In the genomic region with DNA sequence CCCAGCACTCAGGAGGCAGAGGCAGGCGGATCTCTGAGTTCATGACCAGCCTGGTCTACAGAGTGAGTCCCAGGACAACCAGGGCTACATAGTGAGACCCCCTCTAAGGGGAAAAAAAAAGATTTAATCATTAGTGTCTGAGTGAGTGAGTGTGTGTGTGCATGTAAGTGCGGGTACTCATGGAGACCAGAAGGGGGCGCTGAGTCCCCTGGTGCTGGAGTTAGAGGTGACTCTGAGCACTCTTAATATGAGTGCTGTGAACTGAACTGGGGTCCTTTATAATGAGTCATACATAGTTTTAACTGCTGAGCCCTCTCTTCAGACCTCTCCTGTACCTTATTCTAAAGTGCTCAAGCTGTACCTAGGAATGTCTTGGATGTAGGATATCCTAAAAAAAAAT, we compare ENCODE assay signal across 21 mouse cellular contexts. TPM values are rescaled to one million over a fixed set of nuclear protein-coding genes. Genes with fewer than 3 reads are reported as not detected.
A peak's percentile ranks its signal among the peaks of the same experiment; 100 is the strongest.
DNase-seq lines count a peak whose midpoint lies in the region; ATAC-seq and TF ChIP-seq lines count a peak whose summit lies in the region.
"Had no signal": no experiment of that assay in that cellular context is flagged by ENCODE, and none has a peak within 500 bp of the region (broad histone marks: within the 10 kb centered on the region; RNA-seq: fewer than 3 reads in every experiment).

No protein-coding gene starts in this region.

- no peak for ATAC-seq in intestine, postnatal 0 days
- ATAC-seq in intestine, embryonic 15.5 days = no peak
- no peak for ATAC-seq in lung, embryonic 14.5 days (ENCODE audit: insufficient read depth)
- ATAC-seq: activated CD4-positive, CD25-positive, alpha-beta regulatory T cell, adult 4 months; forebrain, embryonic 13.5 days; forebrain, postnatal 0 days had no signal

- TF ChIP-seq POLR2A in MEL (IDR thresholded peaks at IDR 0.05; ENCODE audit: control insufficient read depth in 1 of 2, insufficient read depth in 1 of 2, low read depth in 1 of 2, low read length in 2 of 2, poor library complexity in 1 of 2) = no peak
- TF ChIP-seq POLR2A in small intestine, adult 2 months (IDR thresholded peaks at IDR 0.05; ENCODE audit: low read depth, low read length) = no peak

- no peak overlapping the region for H3K27ac ChIP-seq in intestine, postnatal 0 days (ENCODE audit: low read depth, low read length)
- no peak overlapping the region for H3K27ac ChIP-seq in intestine, embryonic 15.5 days
- H3K27ac ChIP-seq in lung, embryonic 14.5 days (ENCODE audit: low read depth) = no peak overlapping the region
- H3K27ac ChIP-seq in MEL (ENCODE audit: control insufficient read depth, low read depth, low read length) = no peak overlapping the region
- no peak overlapping the region for H3K27ac ChIP-seq in small intestine, adult 2 months (ENCODE audit: insufficient read depth, low read depth, low read length)
- H3K27ac ChIP-seq: embryonic facial prominence, embryonic 10.5 days; forebrain, embryonic 13.5 days; heart, adult 2 months; hindbrain, embryonic 10.5 days; hindbrain, embryonic 14.5 days had no signal

- TF ChIP-seq EP300 in MEL (IDR thresholded peaks at IDR 0.05; ENCODE audit: low read depth in 1 of 2, low read length in 2 of 2) = no peak

- no peak for TF ChIP-seq RAD21 in MEL (IDR thresholded peaks at IDR 0.05; ENCODE audit: low read depth, low read length)

- peaks cover 12% of the 10 kb centered on the region for H3K4me1 ChIP-seq in intestine, postnatal 0 days (replicated peaks; ENCODE audit: control insufficient read depth, insufficient read depth, low read length)
- peaks cover 64% of the 10 kb centered on the region for H3K4me1 ChIP-seq in intestine, embryonic 15.5 days (replicated peaks)
- H3K4me1 ChIP-seq in lung, embryonic 14.5 days (ENCODE audit: insufficient read depth) = 0 out of 2 replicates have a peak, but pooled peaks cover 5% of the 10 kb centered on the region
- peaks cover 10 to 19% of the 10 kb centered on the region in 2 experiments for H3K4me1 ChIP-seq in MEL (ENCODE audit: control insufficient read depth in 1 of 2, insufficient read depth in 2 of 2, low read length in 2 of 2)
- H3K4me1 ChIP-seq in small intestine, adult 2 months (ENCODE audit: control insufficient read depth, insufficient read depth, insufficient read length, low read length) = peaks cover 59% of the 10 kb centered on the region

- WGBS in intestine, postnatal 0 days = 93% methylated on average over 3 of the region's 3 CpGs
- WGBS in intestine, embryonic 15.5 days = 91% methylated on average over 3 of the region's 3 CpGs
- 90% methylated on average over 3 of the region's 3 CpGs for WGBS in lung, embryonic 14.5 days
- 96% methylated on average over 3 of the region's 3 CpGs for WGBS in small intestine, adult 2 months

- DNase-seq in lung, embryonic 14.5 days = no peak
- DNase-seq in lung, postnatal 4 days = no peak
- DNase-seq in MEL (ENCODE audit: low read depth, low spot score) = no peak
- no peak for DNase-seq in cerebellum, postnatal 14 days
- DNase-seq in adipocyte (ENCODE audit: low spot score) = no peak
- DNase-seq: adrenal gland, adult 2 months; adrenal gland, postnatal 25 days; cerebellum, adult 18-20 months; cerebellum, adult 9-11 months; forebrain, postnatal 0 days; gastrocnemius, postnatal 14 days; heart, adult 2 months had no signal

- peak; percentile 45 for TF ChIP-seq CTCF in intestine, postnatal 0 days (IDR thresholded peaks at IDR 0.05; ENCODE audit: low read depth)
- peak; percentile 15 for TF ChIP-seq CTCF in lung, embryonic 14.5 days (IDR thresholded peaks at IDR 0.05; ENCODE audit: low read depth)
- peak in 2 of 3 experiments; percentile 25 to 34; a peak in 3 of 6 replicates for TF ChIP-seq CTCF in MEL (IDR thresholded peaks at IDR 0.05 in 2 of 3, conservative IDR thresholded peaks at IDR 0.05 in 1 of 3; ENCODE audit: control insufficient read depth in 1 of 3, insufficient read depth in 1 of 3, low read depth in 2 of 3, low read length in 3 of 3, poor library complexity in 1 of 3, severe bottlenecking in 1 of 3)
- TF ChIP-seq CTCF in small intestine, adult 2 months (IDR thresholded peaks at IDR 0.05; ENCODE audit: extremely low read depth, insufficient read length, insufficient replicate concordance, low read depth, low read length) = peak; percentile 3; the same call in 1 of the 2 replicates

- H3K27me3 ChIP-seq in intestine, postnatal 0 days (replicated peaks; ENCODE audit: control insufficient read depth, insufficient read depth, low read length) = no peaks in the 10 kb centered on the region
- no peaks in the 10 kb centered on the region for H3K27me3 ChIP-seq in intestine, embryonic 15.5 days (replicated peaks)
- no peaks in the 10 kb centered on the region; the same call in 1 of the 2 replicates for H3K27me3 ChIP-seq in lung, embryonic 14.5 days (ENCODE audit: insufficient read depth, low read length)
- H3K27me3 ChIP-seq in MEL (ENCODE audit: control insufficient read depth in 1 of 2, insufficient read depth in 2 of 2, low read length in 2 of 2) = no peaks in the 10 kb centered on the region
- H3K27me3 ChIP-seq in small intestine, adult 2 months (ENCODE audit: control insufficient read depth, insufficient read depth, low read length) = no peaks in the 10 kb centered on the region

- no peaks in the 10 kb centered on the region for H3K36me3 ChIP-seq in intestine, postnatal 0 days (ENCODE audit: control insufficient read depth, insufficient read depth)
- no peaks in the 10 kb centered on the region for H3K36me3 ChIP-seq in intestine, embryonic 15.5 days
- no peaks in the 10 kb centered on the region for H3K36me3 ChIP-seq in lung, embryonic 14.5 days (ENCODE audit: insufficient read depth)
- peaks cover 0 to 11% of the 10 kb centered on the region in 2 experiments; a peak in 2 of 4 replicates for H3K36me3 ChIP-seq in MEL (ENCODE audit: control insufficient read depth in 1 of 2, insufficient read depth in 2 of 2, low read length in 2 of 2)
- 0 out of 2 replicates have a peak, but pooled peaks cover 2% of the 10 kb centered on the region for H3K36me3 ChIP-seq in small intestine, adult 2 months (ENCODE audit: control insufficient read depth, insufficient read depth, low read length)
- H3K36me3 ChIP-seq: embryonic facial prominence, embryonic 10.5 days; heart, embryonic 12.5 days; hindbrain, embryonic 10.5 days had no signal

- H3K79me2 ChIP-seq in MEL (ENCODE audit: control insufficient read depth, insufficient read depth, low read length, poor library complexity) = peaks cover 5% of the 10 kb centered on the region

- H3K4me2 ChIP-seq in intestine, postnatal 0 days (replicated peaks; ENCODE audit: low read depth) = no peak overlapping the region
- no peak overlapping the region for H3K4me2 ChIP-seq in intestine, embryonic 15.5 days (replicated peaks)
- H3K4me2 ChIP-seq in lung, embryonic 14.5 days = no peak overlapping the region
- H3K4me2 ChIP-seq: forebrain, embryonic 13.5 days; heart, embryonic 12.5 days; hindbrain, embryonic 14.5 days had no signal

- no peaks in the 10 kb centered on the region for H3K9me3 ChIP-seq in intestine, postnatal 0 days (ENCODE audit: control insufficient read depth)
- H3K9me3 ChIP-seq in intestine, embryonic 15.5 days = no peaks in the 10 kb centered on the region
- H3K9me3 ChIP-seq in lung, embryonic 14.5 days (ENCODE audit: low read depth, low read length) = no peaks in the 10 kb centered on the region
- H3K9me3 ChIP-seq in MEL (replicated peaks; ENCODE audit: insufficient read depth, low read length) = no peaks in the 10 kb centered on the region
- H3K9me3 ChIP-seq: embryonic facial prominence, embryonic 10.5 days; forebrain, embryonic 13.5 days; hindbrain, embryonic 10.5 days had no signal

- H3K4me3 ChIP-seq in intestine, postnatal 0 days (ENCODE audit: low read depth, low read length) = no peak overlapping the region
- no peak overlapping the region for H3K4me3 ChIP-seq in intestine, embryonic 15.5 days (replicated peaks)
- no peak overlapping the region for H3K4me3 ChIP-seq in lung, embryonic 14.5 days (ENCODE audit: low read depth, low read length)
- no peak overlapping the region for H3K4me3 ChIP-seq in MEL (ENCODE audit: control insufficient read depth in 1 of 2, insufficient read depth in 1 of 2, low read depth in 2 of 2, low read length in 2 of 2)
- no peak overlapping the region for H3K4me3 ChIP-seq in small intestine, adult 2 months (ENCODE audit: low read depth, low read length)
- H3K4me3 ChIP-seq: embryonic facial prominence, embryonic 10.5 days; forebrain, embryonic 13.5 days; heart, adult 2 months; heart, embryonic 12.5 days; hindbrain, embryonic 10.5 days had no signal

- no peak overlapping the region for H3K9ac ChIP-seq in intestine, postnatal 0 days (ENCODE audit: low read depth, low read length)
- no peak overlapping the region for H3K9ac ChIP-seq in intestine, embryonic 15.5 days
- H3K9ac ChIP-seq in lung, embryonic 14.5 days = no peak overlapping the region
- no peak overlapping the region for H3K9ac ChIP-seq in MEL (ENCODE audit: control insufficient read depth, low read depth, low read length, poor library complexity, severe bottlenecking)
- H3K9ac ChIP-seq: forebrain, embryonic 13.5 days; forebrain, postnatal 0 days; heart, embryonic 12.5 days; hindbrain, embryonic 14.5 days had no signal

TF ChIP-seq in MEL, 35 proteins besides CTCF, POLR2A, EP300 and RAD21 (continues in another document):
- no peak for TF ChIP-seq CHD2 (IDR thresholded peaks at IDR 0.05; ENCODE audit: low read length)
- TF ChIP-seq UBTF (IDR thresholded peaks at IDR 0.05; ENCODE audit: borderline replicate concordance, insufficient read depth, low read depth, low read length) = no peak
- TF ChIP-seq TAL1 (IDR thresholded peaks at IDR 0.05; ENCODE audit: low read length) = no peak
- TF ChIP-seq GABPA (IDR thresholded peaks at IDR 0.05; ENCODE audit: low read depth, low read length) = no peak
- TF ChIP-seq MYB (IDR thresholded peaks at IDR 0.05; ENCODE audit: low read depth, low read length) = no peak

RNA-seq across cellular contexts. Expression of gene Itpr3, which starts 4.6 kb away (rescaled TPM):
- polyA plus RNA-seq in intestine, postnatal 0 days (2015; fragmentation: Nextera tagmentation; extraction: Ambion mirVana) = 6.1 and 7.2 TPM in 2 replicates
- 13.0 and 14.5 TPM in 2 replicates for polyA plus RNA-seq in intestine, embryonic 15.5 days (2015; fragmentation: Nextera tagmentation; extraction: Ambion mirVana)
- polyA plus RNA-seq in lung, embryonic 14.5 days (2014; fragmentation: Nextera tagmentation; extraction: Ambion mirVana) = 5.1 and 5.8 TPM in 2 replicates
- total RNA-seq in MEL (2012; rRNA removed) = 7.3 and 9.7 TPM in 2 replicates
- 10 to 100 TPM in 1 of 2 experiments, not detected in 1; 11.4 TPM for polyA plus RNA-seq in MEL (2012; ENCODE audit: insufficient read depth in 1 of 2, insufficient read length in 2 of 2, low read depth in 1 of 2, low replicate concordance in 2 of 2, missing spikeins in 1 of 2)
- 46.1 and 66.7 TPM in 2 replicates for polyA plus RNA-seq in small intestine, adult 2 months (2012; rRNA removed)

RNA-seq across cellular contexts. Expression of gene Bak1, which starts 32.9 kb away (rescaled TPM):
- 18.1 and 18.2 TPM in 2 replicates for polyA plus RNA-seq in intestine, postnatal 0 days (2015; fragmentation: Nextera tagmentation; extraction: Ambion mirVana)
- 7.3 and 8.1 TPM in 2 replicates for polyA plus RNA-seq in intestine, embryonic 15.5 days (2015; fragmentation: Nextera tagmentation; extraction: Ambion mirVana)
- 12.0 and 13.8 TPM in 2 replicates for polyA plus RNA-seq in lung, embryonic 14.5 days (2014; fragmentation: Nextera tagmentation; extraction: Ambion mirVana)
- total RNA-seq in MEL (2012; rRNA removed) = 66.8 and 75.4 TPM in 2 replicates
- polyA plus RNA-seq in MEL (2012; ENCODE audit: insufficient read depth in 1 of 2, insufficient read length in 2 of 2, low read depth in 1 of 2, low replicate concordance in 2 of 2, missing spikeins in 1 of 2) = 100 to 1,000 TPM in 1 of 2 experiments, not detected in 1; 150 TPM
- 113 and 265 TPM in 2 replicates for polyA plus RNA-seq in small intestine, adult 2 months (2012; rRNA removed)
